Mouse (Mus musculus) lung, adult 2 months (tissue): ENCODE data around the gene Olfr281.

Experiments
- CTCF ChIP-seq: fragments of 200-500 bp; IDR thresholded peaks from 2 replicates; pipeline ENCODE4 v1.5.1; 2011; ENCODE audit warnings: mild to moderate bottlenecking, low read length, control low read depth; ENCODE audit not compliant: insufficient read depth
- POLR2A ChIP-seq: fragments of 200-500 bp; IDR thresholded peaks from 2 replicates; pipeline ENCODE4 v1.6.1; 2011; ENCODE audit warnings: low read depth, mild to moderate bottlenecking, control low read depth, low read length, borderline replicate concordance; ENCODE audit errors: extremely low read depth

DNA sequence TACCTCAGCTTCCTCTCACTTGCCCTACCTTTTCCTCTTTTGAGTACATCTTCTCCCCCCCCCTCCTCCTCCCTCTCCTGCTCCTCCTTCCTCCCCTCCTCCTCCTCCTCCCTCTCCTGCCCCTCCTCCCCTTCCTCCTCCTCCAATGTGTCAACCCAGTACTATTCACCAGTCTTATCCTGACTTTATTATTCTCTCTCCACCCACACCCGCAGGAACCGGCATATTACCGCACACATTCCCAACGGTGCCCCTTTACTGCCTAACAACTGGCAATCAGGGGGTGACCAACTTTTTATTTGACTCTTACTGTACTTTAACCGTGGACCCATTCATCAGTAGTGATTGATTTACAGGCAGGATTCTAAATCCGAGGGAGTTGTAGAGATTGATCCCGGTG lies 27.2 kb upstream of the Olfr281 start:
- TF ChIP-seq POLR2A (no peak), CTCF (no peak)
